Mouse (Mus musculus) left cerebral cortex, postnatal 10 days (tissue): ENCODE measurements around the gene Cnot4. TPM values are rescaled to one million over a fixed set of nuclear protein-coding genes. Genes with fewer than 3 reads are reported as not detected.

Experiments used
- DNase-seq, 2 experiments: peaks; one replicate each; pipeline ENCODE4 v3.0.0; 2021 to 2022; ENCODE audit warnings: low spot score in 2 of 2, mixed read lengths in 1 of 2; ENCODE audit errors: extremely low spot score in 1 of 2
- intact Hi-C: fragments of 180-260 bp; cut with DNase I; formaldehyde crosslinking; loops from one replicate; pipeline ENCODE4 v1.15.1; 2025
- total RNA-seq, 2 experiments: library from RNA; stranded (reverse); gene quantifications; 2 replicates each; pipeline ENCODE4 v1.2.3; 2021

Gene Cnot4
- total RNA-seq, 2 experiments from 2014 or later = 38.4 to 39.2 TPM

DNA sequence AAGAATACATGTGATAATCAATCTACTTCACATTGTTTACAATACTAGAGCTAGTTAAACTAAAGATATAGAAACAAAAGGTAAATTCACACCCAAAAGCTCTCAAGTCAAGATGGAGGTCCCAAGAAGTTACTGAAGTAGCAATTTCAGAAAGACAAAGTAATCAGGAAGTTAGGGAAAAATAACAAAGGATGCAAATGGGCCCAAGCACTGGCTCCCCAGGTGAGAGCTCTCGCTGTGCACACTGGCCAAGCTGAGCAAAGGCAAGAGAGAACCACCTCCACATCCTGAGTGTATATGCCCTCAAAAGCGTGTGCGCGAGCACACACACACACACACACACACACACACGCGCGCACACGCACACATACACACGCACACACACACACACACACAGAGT, 58.4 kb downstream of the Cnot4 start:
- intact Hi-C loops = no loop called here
- no peak for DNase-seq

GRCm38 (mm10) chr6:35071261-35071660, 62.3 kb downstream of the Cnot4 start:
- intact Hi-C loops = no loop called here
- DNase-seq = no peak

GRCm38 (mm10) chr6:35062446-35062845, 71.1 kb downstream of the Cnot4 start:
- no peak for DNase-seq
- intact Hi-C loops = loop anchor here (5.0 kb wide), 1 partner anchor 65 kb away; no protein-coding TSS in a partner anchor

- intact Hi-C loops = no loop called here
- no peak for DNase-seq
These were observed 90.4 kb downstream of the Cnot4 start for GRCm38 (mm10) chr6:35043127-35043526.

GRCm38 (mm10) chr6:35033341-35033740, 100.2 kb downstream of the Cnot4 start:
- intact Hi-C loops = no loop called here
- no peak for DNase-seq

DNA sequence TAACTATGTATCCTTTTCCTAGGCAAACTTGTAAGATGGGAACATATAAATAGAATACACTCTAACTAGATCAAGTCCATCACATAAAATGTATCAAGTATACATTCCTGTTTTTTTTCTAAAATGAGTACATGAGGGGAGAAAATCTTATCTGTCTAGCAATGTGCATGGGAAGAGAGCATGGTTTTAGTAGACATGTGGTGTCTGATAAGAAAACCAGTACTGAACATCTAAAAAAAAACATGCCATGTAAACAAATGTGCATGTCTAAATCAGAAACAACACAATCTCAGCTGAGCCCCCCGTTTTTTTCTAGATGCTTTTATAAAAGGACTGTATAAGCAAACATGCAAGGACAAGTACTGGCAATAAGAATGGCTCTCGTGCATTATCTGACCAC, 100.8 kb downstream of the Cnot4 start:
- intact Hi-C loops = no loop called here
- DNase-seq = no peak

GRCm38 (mm10) chr6:35030811-35031210, 102.7 kb downstream of the Cnot4 start:
- intact Hi-C loops = no loop called here

GRCm38 (mm10) chr6:35030226-35030625, 103.3 kb downstream of the Cnot4 start:
- intact Hi-C loops = no loop called here
- no peak for DNase-seq

More at GRCm38 (mm10) chr6:35030811-35031210, 102.7 kb downstream of the Cnot4 start:
- DNase-seq = no peak

DNA sequence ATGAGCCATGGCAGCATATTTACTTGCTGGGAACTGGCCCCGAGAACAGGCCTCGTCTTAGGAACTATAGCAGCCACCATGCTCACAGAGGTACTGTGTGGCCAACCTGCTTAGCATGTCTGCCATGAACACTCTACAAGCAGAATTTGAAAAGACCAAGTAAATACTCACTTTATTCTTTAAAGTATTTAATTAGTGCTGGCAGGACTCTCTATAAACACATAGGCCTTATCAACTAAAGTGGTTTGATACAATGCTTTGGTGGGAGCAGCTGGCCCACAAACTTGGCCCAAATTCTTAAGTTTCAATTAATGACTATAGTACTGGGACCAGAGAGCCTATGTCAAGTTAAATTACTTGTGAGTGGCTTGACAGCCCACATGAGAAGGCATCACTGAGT, 105.5 kb downstream of the Cnot4 start:
- intact Hi-C loops = no loop called here
- no peak for DNase-seq

GRCm38 (mm10) chr6:35027257-35027656, 106.3 kb downstream of the Cnot4 start:
- DNase-seq = no peak
- intact Hi-C loops = no loop called here

DNA sequence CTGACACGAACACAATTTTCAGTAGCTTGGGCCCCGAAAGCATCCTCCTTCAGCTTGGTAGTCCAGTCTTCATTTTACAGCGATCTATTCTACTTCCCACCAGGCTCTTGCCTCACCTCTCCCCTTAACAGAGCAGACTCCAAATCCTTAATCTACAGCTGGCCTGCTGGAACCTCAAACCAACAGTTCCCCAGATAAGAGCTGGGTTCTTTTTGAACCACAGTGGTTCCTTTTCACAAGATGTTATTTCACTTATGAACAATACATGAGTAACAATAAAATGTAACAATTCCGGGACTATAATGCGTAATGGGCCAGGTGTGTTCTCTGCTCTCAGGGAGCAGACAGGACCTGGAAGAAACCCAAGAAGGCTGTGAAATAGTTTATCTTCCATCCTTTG, 116.9 kb downstream of the Cnot4 start:
- DNase-seq = no peak
- intact Hi-C loops = no loop called here

- DNase-seq = no peak
- intact Hi-C loops = no loop called here
These were observed 121.6 kb downstream of the Cnot4 start for GRCm38 (mm10) chr6:35011953-35012352.

DNA sequence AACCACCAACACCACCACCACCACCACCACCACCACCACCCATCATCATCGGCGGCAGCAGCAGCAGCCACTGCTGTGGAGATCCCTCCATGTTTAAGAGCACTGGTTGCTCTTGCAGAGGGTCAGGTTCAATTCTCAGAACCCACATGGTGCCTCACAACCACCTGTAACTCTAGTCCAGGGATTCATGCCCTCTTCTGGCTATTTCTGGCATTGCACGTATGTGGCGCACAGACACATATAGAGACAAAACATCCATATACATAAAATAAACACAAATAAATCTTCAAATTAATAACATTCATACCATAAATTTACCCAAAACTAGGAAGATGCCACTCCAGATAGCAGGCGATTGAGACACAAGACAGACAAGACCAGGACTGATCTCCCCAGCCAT, 122.8 kb downstream of the Cnot4 start:
- intact Hi-C loops = no loop called here
- DNase-seq = no peak

- peak; percentile 69 to 79 for DNase-seq
- intact Hi-C loops = no loop called here
These were observed 131.3 kb downstream of the Cnot4 start for GRCm38 (mm10) chr6:35002261-35002669.

- intact Hi-C loops = loop anchor here (5.0 to 10.0 kb wide), 3 partner anchors 63 to 487 kb away; partner anchors contain the start of gene Agbl3
- peak; percentile 50 to 55 for DNase-seq
These were observed 134.4 kb downstream of the Cnot4 start for GRCm38 (mm10) chr6:34999101-34999500.

DNA sequence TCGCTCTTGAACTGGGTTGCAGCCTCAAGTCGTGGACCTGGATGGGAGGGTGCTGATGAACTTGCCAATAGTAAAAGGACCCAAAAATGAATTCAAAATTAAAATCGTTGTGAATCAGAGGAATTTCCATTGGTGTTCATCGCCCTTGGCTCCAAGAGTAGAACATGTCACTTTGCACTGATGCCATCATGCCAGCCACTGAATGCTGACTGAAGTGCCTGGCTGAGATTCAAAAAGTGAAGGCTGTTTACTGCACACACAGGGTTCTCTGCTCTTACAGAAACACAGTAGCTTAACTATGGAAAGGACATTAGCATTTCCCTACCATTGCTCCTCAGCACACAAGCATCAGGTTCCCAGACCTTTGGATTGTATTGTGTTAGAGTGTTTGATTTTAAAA, 137.0 kb downstream of the Cnot4 start:
- intact Hi-C loops = loop anchor here (5.0 to 10.0 kb wide), 3 partner anchors 66 to 484 kb away; partner anchors contain the start of gene Agbl3
- no peak for DNase-seq

DNA sequence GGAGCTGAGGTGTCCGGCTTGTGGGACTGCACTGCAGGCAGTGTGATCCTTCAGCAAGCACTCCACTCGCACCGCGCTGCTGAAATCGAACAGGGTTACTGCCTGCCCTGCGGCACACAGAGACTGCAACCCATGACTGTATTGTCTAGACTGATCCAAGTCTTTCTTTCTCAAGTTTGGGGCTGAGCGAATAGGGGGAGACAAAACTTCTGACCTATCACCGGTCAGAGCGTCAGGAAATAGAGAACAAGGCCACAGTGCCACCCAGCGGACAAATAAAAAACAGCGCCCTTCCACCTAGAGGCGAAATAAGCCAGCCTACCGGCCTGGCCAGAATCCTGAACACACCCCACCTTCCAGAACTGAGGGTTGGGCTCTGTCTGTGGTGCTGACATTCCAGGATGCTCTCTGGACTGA, 138.3 kb downstream of the Cnot4 start:
- intact Hi-C loops = loop anchor here (5.0 to 10.0 kb wide), 3 partner anchors 67 to 483 kb away; partner anchors contain the start of gene Agbl3
- peak; percentile 72 to 86 for DNase-seq

DNA sequence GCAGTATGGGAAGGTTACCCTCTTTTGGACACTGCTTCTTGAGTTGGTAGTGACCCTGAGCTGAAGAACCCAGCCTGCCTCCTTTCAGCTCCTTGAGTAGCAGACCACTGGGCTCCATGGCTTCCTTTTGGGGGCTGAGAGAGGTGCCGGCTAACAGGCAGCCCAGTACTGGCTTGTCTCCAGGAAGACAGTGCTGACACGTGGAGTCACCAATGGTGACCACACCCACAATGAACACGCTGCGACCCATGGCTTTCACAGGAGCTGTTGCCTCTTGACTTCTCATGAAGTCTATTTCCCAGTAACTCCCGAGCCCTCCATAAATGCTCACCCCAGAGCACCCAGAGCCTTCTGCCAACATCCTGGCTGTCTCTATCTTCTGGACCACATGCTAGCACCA, 138.8 kb downstream of the Cnot4 start:
- no peak for DNase-seq
- intact Hi-C loops = loop anchor here (5.0 to 10.0 kb wide), 3 partner anchors 68 to 482 kb away; partner anchors contain the start of gene Agbl3

DNA sequence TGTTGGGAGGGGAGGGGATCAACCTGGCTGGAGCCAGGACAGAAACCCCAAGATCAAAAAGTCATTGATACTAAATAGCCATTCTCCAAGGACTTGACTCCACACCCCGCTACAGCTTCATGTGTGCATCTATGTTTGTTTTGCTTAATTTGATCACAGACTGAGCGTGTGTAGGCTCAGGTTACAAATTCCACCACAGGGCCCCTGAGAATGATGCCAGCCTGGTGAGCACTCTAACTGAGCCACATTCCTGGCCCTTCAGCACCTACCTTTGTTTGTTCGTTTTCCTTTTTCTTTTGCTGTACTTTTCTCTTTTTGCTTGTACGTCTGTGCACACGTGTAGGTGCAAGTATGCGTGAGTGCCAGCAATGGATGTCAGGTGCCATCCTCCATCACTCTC, 144.3 kb downstream of the Cnot4 start:
- DNase-seq = no peak
- intact Hi-C loops = no loop called here

DNA sequence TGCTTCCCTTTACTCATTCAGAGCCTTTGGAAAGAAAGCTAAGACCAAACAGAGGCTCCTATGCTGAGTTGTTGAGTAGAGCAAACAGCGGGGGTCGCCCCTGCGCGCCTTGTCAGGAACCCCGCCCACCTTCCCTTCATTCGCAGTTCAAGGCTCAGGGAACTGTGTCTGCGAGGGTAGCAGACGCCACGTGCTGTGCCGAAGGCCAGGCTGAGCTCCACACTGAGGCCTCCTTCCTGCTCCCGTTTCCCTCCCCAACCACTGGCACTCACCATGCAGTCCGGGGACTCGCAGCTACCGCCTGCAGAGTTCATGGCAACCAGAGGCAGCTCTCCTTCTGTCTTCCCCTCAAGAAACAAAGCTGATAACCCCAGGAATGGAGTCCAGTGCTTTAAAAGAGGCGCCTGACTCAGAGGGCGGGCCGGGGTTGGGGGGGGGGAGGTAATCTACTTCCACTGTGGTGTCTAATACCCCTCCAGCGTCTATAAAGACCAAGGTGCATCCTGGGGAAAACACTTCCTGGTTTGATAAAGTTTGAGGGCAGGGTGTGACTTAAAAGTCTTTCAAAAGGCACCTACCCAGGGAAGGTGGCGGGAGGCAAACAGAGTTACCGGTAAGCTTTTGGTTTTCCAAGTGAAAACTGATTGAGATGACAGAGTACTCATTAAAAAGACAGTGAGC, 145.3 kb downstream of the Cnot4 start, which contains the start of gene Slc23a4:
Gene Slc23a4, minus strand, starts transcription at position 324 of the 681 bp plus-strand sequence.
- DNase-seq = no peak
- intact Hi-C loops = no loop called here
